Mouse (Mus musculus): ENCODE measurements around the gene Zcchc13.

Gene Zcchc13

DNA sequence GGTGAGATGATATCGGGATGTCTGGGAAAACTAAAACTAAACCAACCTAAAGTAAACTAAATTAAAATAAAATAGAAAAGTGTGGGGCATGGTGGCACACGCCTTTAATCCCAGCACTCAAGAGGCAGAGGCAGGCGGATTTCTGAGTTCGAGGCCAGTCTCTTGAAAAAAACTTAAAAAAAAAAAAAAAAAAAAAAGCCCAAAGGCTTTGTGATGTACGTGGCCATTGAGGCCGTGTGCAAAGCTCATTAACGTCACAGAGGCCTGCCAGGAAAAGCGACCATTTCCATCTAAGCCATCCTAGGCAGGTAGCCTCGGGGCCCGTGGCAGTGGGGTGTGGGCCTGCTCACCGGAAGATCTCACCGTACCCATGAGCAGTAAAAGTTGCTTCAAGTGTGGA lies at the start of gene Zcchc13:
TSS of gene Zcchc13 (plus strand) at position 284 of the 400 bp plus-strand sequence.
- no peak for DNase-seq (ENCODE audit: low spot score in 2 of 2)

DNA sequence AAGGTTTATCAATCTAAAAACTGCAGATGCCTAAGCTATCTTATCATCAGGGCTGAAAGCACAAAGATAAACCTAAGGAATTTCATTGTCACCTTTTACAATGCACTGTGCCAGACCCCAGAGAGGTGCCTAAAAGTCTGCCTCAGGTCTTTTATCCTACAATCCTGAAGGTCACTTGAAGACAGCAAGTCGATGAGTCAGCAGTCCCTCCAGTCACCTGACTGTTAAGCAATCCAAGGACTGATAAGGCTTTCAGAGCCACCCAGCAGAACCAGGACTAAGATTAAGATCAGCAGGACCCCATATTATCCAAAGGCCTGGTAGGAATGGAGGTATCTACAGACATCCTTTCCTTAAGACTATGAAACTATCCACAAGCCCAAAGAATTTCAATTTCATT lies 46.1 kb upstream of the Zcchc13 start:
- DNase-seq (ENCODE audit: low spot score in 2 of 2): no peak

DNA sequence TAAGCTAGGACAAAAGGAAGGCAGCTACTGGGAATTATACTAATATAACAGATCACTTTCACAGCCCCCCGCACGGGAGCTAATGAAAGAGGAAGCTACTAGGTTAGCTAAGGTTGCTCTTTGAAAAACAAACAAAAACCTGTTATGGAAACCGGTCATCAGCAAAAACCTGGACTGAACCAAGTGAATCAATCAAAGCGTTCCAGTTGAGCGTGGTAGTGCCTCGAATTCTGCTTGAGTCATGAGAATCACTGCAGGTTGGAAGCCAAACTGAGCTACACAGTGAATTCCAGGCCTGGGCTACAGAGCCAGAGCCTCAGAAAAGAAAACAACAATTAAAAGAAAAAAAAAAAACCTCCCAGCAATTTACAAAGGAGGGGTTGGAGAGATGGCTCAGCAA lies 38.3 kb upstream of the Zcchc13 start:
- no peak for DNase-seq (ENCODE audit: low spot score in 2 of 2)

DNA sequence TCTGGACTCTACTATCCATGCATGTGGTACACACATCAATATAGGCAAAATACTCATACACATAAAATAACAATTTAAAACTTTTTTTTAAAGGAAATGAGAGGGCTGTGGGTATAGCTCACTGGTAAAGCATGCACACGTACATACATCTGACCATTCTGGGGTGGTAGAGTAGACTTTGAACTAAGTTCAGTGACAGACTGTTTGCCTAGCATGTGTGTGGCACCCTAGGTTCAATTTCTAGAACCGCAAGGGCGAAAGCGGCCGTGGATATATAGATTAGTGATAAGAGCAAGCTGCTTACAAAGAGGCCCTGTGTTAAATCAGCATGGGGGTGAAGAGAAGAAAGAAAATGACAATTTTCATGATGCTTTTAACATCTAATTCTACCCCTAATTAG lies 27.8 kb upstream of the Zcchc13 start:
- DNase-seq (ENCODE audit: low spot score in 2 of 2): no peak

DNA sequence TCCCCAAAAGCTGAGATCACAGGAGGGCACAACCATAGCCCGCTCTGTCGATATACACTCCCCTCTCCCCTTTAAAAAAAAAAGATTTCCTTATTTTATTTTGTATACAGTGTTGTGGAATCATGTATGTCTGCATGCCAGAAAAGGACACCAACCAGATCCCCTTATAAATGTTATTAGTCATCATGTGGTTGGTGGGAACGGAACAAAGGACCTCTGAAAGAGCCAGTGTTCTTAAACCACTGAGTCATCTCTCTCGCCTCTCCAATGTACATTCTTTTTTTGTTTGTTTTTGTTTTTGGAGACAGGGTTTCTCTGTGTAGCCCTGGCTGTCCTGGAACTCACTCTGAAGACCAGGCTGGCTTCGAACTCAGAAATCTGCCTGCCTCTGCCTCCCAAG lies 26.2 kb upstream of the Zcchc13 start:
- no peak for DNase-seq (ENCODE audit: low spot score in 2 of 2)

DNA sequence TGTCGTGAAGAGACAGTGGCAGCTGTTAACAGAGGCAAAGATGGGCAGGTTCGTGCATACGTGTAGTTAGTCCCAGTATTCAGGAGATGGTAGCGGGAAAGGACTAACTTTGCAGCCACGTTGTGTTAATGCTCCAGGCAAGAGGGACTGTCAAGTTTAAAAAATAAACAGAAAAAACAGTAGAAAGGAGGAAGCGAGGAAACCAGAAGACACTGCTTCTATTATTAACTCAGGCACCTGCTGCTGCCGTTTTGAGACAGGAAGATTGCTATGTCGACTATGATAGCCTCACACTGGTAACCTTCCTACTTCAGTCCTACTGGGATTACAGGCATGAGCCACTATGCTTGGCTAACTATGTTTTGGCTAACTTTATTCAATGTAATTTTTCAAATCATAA lies 24.9 kb upstream of the Zcchc13 start:
- DNase-seq (ENCODE audit: low spot score in 2 of 2): no peak

DNA sequence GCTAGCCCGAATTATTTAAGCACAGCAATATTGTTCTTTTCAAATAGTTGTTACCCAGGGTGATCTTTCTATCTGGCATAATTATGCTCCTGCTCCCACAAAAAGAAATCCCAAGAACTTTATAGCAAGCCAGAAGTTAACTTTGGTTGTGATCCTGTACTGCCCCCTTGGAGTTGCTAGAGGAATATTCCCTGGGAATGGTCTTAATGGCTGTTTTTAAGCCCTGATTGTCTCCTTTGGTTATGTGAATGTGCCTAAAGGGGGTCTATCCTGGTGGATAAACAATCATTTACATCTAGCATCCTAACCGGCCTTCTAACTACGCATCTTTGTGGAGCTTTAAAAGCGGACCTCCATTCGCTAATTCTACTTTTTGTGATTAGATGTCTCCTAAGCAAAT lies 20.0 kb upstream of the Zcchc13 start:
- no peak for DNase-seq (ENCODE audit: low spot score in 2 of 2)

DNA sequence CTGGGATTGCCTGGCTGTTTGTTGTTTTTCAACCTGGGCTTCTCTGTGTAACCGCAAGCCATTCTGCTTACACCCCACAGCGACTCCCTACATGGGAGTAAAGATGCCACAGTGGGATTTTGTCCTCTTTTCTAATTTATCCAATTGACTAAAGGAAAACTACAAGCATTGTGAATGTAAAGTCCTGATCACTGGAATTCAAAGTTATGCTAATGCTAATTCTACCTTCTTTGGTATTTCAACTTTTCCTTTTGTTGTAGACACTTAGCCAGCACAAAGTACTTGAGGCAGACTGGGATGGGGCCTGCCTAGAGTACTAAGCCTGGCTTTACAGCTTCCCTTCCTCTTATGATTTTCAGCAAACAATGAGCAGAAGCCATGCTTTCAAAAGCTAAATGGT lies 18.9 kb upstream of the Zcchc13 start:
- no peak for DNase-seq (ENCODE audit: low spot score in 2 of 2)

DNA sequence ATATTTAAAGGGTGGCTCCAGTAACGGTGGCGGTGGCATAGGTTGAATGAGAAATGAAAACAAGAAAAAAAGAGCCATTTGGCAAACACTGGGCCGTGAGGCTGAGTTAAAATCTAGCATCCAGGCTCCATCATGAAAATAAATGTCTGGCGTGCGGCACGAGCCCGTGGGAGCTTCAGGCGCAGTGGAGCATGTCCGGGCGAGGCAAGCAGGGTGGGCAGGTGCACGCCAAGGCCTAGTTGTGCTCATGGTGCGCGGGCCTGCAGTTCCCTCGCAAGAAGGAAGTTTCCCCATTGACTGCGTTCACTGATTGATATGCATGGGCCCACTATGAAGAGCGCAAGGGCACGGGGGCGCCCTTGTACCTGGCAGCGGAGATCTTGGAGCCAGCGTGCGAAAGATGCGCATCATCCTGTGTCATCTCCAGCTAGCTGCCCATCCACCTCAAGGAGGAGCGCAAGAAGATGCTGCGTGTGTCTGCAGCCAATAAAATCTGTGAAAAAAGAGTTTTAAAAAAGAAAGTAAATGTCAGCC lies 15.6 kb upstream of the Zcchc13 start:
- DNase-seq (ENCODE audit: low spot score in 2 of 2): no peak

DNA sequence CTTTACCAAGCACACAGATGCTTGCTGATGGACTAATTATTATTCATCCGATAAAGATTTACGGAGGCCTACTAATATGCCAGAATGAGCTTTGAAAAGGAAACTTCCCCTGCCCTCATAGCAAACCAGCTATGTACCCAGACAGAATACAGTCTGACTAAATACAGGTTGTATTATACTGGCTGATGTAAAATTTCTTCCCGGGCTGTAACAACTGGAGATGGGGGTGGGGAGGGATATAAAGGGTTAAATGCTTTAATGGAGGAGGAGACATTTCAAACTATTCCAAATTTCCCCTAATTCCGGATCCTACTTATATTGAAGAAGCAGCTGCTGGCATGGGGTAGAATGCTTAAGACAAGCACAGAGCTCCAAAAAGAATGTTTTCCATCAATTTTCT lies 14.9 kb upstream of the Zcchc13 start:
- DNase-seq (ENCODE audit: low spot score in 2 of 2): no peak

DNA sequence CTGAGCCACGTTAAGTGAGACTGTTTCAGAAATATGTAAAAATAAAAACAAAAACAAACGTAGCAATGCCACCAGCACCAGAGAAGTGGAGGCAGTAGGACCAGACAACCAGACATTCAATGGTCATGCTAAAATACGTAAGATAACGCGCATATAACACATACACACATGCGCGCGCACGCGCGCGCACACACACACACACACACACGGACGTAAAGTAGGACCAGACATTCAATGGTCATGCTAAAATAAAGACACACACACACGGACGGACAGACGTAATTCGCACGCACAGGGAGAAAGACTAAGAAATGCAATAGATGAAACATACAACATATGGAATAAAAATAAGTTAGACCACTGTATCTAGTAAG lies 14.2 kb upstream of the Zcchc13 start:
- peak in 1 of 2 experiments; percentile 9 for DNase-seq (ENCODE audit: low spot score in 2 of 2)

DNA sequence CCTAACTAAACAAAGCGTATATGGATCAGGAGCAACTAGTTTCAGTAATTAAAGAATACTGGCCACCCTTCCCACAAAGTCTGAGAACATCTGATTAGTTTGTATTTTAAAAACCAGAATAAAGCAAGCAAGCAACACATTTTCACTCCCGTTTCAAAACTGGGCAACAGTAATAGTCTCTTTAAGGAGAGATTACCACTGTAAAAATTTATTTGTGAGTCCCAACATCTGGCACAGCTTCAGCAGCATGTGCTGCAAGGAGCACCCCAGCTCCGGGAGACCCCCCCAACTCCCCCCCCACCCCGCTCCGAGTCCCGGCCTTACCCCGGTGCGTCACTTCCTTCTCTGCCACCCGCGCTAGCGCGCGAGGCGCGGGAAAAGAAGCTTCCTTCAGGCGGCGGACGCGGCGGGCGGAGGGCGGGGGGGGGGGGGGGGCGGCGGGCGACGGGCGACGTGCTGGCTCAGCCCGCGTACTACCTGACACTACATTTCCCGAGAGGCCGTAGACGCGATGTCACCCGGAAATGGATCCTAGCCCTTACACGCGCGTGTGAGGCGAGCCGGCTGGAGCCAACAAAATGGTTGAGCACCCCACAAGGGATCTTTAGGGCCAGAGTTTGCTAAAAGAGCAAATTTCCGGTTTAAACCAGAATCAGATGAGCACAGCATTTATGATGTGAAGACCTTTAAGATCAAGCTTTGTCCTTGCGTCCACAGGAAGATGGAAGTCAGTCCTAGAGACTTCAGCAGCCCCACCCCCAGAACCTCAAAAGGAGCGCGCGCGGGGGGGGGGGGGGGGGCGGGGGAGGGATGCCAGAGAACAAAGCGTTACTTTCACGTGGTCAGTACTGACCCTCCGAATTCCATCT lies 13.6 kb upstream of the Zcchc13 start:
- peak; percentile 35 to 78 for DNase-seq (ENCODE audit: low spot score in 2 of 2)

DNA sequence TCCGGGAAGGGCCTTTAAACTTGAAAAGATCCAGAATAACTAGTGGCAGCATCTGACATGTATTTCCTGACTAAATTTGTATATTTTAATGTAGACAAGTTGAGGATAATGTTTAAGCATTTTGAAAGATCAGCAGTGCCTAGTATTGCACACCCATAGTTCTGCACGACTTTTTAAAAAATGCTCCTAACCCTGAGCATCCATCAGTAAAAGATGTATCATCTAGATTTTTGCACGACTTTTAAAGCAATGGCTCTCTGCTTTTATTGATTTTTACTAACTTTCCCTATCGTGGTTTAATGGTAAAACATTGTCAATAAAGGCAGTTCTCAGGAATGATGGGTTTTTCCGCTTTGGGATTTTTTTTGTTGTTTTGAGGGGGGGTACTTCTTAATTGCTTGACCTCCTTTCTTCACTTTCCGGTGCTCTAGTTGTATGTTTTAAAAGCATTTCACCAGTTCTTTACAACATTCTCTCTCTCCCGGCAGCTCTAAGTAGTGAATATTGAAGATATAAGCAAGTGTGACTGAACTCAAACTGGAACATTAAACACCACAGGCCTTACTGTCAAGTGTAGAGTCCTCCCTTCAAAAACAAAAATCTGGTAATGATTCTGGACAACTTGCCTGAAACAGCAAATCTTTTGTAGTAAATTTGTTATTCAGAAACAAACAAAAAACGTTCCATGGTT lies 12.8 kb upstream of the Zcchc13 start:
- DNase-seq (ENCODE audit: low spot score in 2 of 2): no peak

DNA sequence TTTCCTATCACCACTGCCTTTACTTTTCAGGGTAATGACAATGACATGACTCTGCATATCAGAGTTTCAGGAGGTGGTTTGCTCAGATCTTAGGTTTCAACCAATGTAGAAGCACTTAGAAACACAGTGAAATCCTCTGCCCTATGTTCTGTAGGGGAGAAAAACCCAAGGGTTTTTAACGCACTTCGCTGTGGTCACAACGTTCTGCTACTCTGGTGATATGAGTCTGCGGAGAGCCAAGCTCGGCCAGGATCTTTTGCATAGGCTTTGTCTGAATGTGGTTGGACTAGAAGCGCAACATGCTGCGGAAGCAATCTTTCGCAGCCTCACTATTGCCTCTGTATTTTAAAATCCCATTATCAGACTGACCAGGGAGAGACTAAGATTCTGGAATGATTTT lies 8.6 kb upstream of the Zcchc13 start:
- DNase-seq (ENCODE audit: low spot score in 2 of 2): no peak

DNA sequence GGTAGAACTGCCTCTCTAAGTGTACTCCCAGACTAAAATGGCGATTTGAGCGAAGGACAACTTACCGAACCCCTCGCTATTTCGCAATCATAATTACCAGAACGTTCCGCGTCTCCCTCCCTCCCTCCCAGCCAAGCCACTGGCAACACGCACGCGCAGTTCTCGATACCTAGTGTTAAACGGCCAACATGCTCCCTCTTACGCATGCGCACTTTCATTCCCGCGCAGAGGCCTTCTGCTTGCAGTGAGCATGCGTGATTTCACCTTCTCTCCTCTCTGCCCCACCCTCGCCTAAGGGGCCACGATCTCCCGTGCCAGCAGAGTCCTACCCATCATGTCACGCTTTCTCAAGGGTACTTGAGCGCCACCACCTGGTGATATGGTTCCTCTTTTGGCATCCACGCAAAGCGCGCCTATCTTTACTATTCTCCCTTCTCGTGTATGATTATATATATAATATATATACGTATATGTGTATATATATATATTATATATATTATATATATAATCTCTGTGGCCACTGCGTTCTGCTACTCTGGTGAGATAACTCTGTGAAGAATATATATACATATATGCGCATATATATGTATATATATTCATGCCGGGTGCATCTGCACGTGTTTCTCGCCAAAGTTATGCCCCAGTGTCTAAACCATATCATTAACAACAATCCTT lies 8.0 kb upstream of the Zcchc13 start:
- DNase-seq (ENCODE audit: low spot score in 2 of 2): peak; percentile 79 to 96

DNA sequence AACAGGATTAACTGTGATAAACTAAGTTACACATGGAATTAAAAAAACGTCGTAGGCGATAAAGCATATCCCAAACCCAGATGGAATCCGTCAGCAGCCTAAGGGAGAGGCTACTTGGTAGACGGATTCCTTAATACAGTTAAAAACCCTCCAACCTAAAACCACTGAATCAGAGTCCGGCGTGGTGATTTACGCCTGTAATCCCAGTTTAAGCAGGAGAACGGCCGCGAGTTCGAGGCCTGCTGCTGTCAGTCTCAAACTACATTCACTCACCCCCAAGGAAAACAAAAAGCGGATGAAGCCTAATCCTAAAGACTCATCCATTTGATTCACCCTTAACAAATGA lies 7.5 kb upstream of the Zcchc13 start:
- DNase-seq (ENCODE audit: low spot score in 2 of 2): no peak

DNA sequence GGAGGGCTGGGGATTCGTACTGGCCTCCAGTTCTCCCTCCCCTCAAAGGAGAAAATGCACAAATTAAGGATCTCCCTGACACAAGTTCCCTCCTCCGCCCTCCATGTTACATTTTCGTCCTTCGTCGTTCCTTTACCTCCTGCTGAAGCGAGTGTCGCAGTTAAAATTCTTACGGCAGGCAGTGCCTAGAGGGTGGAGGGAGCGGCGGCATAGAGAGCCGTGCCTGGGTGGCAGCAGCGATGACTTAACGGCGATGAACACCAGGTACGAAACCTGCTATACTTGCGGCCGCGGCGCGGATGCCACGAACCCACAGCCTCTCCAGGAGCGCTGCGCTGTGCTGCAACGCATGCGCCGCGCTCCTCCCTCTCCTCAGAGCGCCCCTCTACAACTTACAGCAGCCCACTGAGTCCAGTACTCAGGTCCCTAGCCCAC lies 7.0 kb upstream of the Zcchc13 start:
- DNase-seq (ENCODE audit: low spot score in 2 of 2): peak; percentile 7 to 31

DNA sequence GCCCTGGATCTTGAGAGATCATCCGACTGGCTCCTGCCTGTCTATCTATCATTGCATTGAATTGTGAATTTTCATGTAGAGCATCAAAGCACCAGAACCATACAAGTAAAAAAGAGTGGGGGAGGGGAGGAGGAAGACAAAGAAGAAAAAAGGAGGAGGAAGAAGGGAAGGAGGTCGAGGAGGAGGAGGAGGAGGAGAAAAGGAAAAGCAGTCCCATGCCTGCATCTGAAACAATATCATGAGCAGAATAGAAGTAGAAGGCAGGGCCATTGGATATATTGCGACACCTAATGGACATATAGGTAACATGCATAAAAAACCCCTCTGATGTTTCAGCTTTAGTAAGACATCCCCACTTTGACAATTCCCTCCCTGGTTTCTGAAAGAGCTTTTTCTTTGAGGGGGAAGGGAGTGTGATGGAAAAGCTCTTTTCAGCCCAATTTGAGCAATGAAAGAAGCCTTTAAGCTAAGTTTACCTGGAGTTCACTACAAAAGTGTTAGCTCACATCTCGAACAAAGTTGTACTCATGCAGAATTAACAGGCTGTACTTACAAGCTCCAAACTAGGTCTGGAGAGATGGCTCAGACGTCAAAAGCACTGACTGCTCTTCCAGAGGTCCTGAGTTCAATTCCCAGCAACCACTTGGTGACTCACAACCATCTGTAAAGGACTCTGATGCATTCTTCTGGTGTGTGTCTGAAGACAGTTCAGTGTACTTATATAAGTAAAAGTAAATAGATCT lies 5.8 kb upstream of the Zcchc13 start:
- no peak for DNase-seq (ENCODE audit: low spot score in 2 of 2)

DNA sequence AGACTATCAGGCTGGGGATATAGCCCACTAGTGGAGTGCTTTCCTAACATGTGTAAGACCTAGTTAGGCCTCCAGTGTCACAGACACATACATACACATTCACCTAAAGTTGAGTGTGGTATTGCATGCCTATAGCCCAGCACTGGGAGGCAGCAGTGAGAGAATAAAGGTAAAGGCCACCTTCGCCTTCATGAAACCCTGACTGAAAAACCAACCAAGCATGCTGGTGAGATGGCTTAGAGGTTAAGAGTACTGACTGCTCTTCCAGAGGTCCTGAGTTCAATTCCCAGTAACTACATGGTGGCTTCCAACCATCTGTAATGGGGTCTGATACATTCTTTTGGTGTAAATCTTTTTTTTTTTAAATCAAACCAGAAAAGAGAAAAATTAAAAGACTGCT lies 1.5 kb upstream of the Zcchc13 start:
- no peak for DNase-seq (ENCODE audit: low spot score in 2 of 2)

DNA sequence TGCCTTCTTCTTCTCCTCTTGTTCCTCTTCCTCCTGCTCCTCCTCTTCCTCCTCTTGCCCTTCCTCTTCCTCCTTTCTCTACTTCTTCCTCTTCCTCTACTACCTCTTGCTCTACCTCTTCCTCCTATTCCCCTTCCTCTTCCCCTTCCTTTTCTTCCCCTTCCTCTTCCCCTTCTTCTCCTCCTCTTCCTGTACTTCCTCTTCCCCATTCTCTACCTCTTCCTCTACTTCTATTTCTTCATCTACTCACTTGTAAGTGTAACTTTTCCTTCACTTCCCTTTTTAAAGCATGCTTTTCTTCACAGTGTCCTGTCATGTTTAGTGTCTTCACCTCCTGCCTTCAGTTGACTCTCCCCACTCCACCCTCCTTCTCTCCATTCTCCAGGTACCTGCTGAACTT lies 3.5 kb downstream of the Zcchc13 start:
- DNase-seq (ENCODE audit: low spot score in 2 of 2): no peak

DNA sequence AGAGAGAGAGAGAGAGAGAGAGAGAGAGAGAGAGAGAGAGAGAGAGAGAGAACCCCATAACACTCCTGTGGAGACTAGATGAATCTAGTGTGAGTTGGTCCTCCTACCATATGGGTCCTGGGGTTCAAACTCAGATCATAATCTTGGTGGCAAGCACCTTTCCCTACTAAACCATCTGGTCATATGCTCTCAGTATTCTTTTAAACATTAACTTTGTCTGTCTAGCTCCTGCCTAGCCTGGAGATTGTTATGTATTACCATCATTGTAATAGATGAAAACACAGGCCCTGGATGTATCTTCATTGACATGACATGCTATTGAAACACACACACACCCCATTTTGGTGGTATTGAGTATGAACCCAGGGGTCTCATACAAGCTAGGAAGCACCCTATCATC lies 5.6 kb downstream of the Zcchc13 start:
- no peak for DNase-seq (ENCODE audit: low spot score in 2 of 2)

DNA sequence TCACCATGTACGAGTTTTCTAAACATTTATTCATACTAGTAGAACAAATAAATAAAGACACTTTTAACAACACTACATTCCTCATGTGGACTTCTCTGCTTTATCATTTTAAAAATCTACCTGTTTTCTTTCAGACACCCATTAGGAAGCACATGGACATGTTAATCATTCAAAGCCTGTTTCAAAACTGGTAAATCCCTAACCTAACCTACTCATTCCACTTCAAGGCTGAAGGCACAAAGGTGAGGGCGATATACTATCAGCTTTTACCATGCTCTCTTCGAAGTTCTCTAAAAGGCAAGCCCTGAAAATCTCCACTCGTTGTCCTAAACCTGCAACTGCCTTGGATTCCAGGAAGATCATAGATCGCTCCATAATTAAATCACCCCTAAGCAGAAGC lies 8.2 kb downstream of the Zcchc13 start:
- DNase-seq (ENCODE audit: low spot score in 2 of 2): no peak
